Mouse (Mus musculus) erythroblast, embryonic 14.5 days (primary cell): Measurements from ENCODE around the gene Ces4a.

ENCODE experiments used
- GATA1 ChIP-seq: IDR thresholded peaks from 2 replicates; pipeline ENCODE4 v1.6.1; 2012; ENCODE audit warnings: low read length, inconsistent platforms, mixed read lengths
- TAL1 ChIP-seq: IDR thresholded peaks from 3 replicates; pipeline ENCODE4 v1.6.1; 2012; ENCODE audit warnings: low read length, inconsistent platforms, mixed read lengths

GRCm38 (mm10) chr8:105158084-105158483 is 26.5 kb downstream of the Ces4a start:
- TF ChIP-seq GATA1, result no peak
- TF ChIP-seq TAL1, result no peak
